Mouse (Mus musculus) limb, embryonic 10.5 days (tissue): ENCODE data around the gene Adamts4. TPM values are rescaled to one million over a fixed set of nuclear protein-coding genes. Genes with fewer than 3 reads are reported as not detected.
"Not testable (repeated sequence)": the region's sequence is repeated elsewhere in the genome, so short reads cannot be mapped to it uniquely, and the experiment has no call there.

Experiments
- DNase-seq: peaks from one replicate; pipeline ENCODE4 v3.0.0-alpha.2; 2017; ENCODE audit warnings: low spot score
- H3K27ac ChIP-seq: fragments of 300-500 bp; sonication (generic); 2 replicates; pipeline ENCODE4 v1.5.1; 2016; ENCODE audit warnings: mild to moderate bottlenecking
- H3K27me3 ChIP-seq: fragments of 300-500 bp; sonication (generic); 2 replicates; pipeline ENCODE4 v1.6.1; 2016; ENCODE audit warnings: low read depth, mild to moderate bottlenecking; ENCODE audit not compliant: poor library complexity, severe bottlenecking
- H3K36me3 ChIP-seq: fragments of 300-500 bp; sonication (generic); 2 replicates; pipeline ENCODE4 v1.6.1; 2016; ENCODE audit warnings: mild to moderate bottlenecking, moderate library complexity
- H3K4me1 ChIP-seq: fragments of 300-500 bp; sonication (generic); 2 replicates; pipeline ENCODE4 v1.6.1; 2016
- H3K4me3 ChIP-seq: fragments of 300-500 bp; sonication (generic); 2 replicates; pipeline ENCODE4 v1.5.1; 2016; ENCODE audit warnings: mild to moderate bottlenecking, moderate library complexity
- H3K9me3 ChIP-seq: fragments of 300-500 bp; sonication (generic); replicated peaks from 2 replicates; pipeline ENCODE4 v1.6.1; 2016; ENCODE audit warnings: mild to moderate bottlenecking
- WGBS: fragments of 180-500 bp; shearing (Covaris S2); methylation state at CpG from one replicate; pipeline ENCODE4 v1.1.7; 2016; 5-methylcytosine and 5-hydroxymethylcytosine counted together
- polyA plus RNA-seq: library from polyadenylated mRNA; unstranded; fragments of >200 nt; fragmentation: Nextera tagmentation; extraction: Ambion mirVana; gene quantifications from 2 replicates; pipeline ENCODE4 v1.2.1, GENCODE M21; 2016

Gene Adamts4
- polyA plus RNA-seq, 1 experiment from 2014 or later, result 10.5 TPM

GRCm38 (mm10) chr1:171287136-171288081 lies 37.2 kb downstream of the Adamts4 start, which contains the start of gene Usp21:
Gene Usp21 (minus strand): TSS chr1:171287991.
- peaks cover 66% of the 10 kb centered on the region for H3K36me3 ChIP-seq
- 1% methylated on average over 49 of the region's 49 CpGs for WGBS

GRCm38 (mm10) chr1:171288328-171288727 lies 38.1 kb downstream of the Adamts4 start:
- Histone ChIP-seq H3K36me3 (peaks cover 61% of the 10 kb centered on the region), H3K4me3 (peak overlapping the region; percentile 96), H3K27ac (peak overlapping the region; percentile 99), H3K27me3 (no peaks in the 10 kb centered on the region), H3K9me3 (no peaks in the 10 kb centered on the region), H3K4me1 (peaks cover 27% of the 10 kb centered on the region)
- 58% methylated on average over 4 of the region's 4 CpGs for whole genome bisulfite sequencing
- no peak for DNase-seq

More at GRCm38 (mm10) chr1:171287136-171288081, 37.2 kb downstream of the Adamts4 start, which contains the start of gene Usp21:
- Histone ChIP-seq H3K9me3 (no peaks in the 10 kb centered on the region), H3K4me1 (peaks cover 25% of the 10 kb centered on the region), H3K4me3 (peak within 1 kb of the TSS; percentile 96), H3K27ac (peak within 1 kb of the TSS; percentile 99), H3K27me3 (no peaks in the 10 kb centered on the region)
- peak; percentile 94 for DNase-seq

- Histone ChIP-seq H3K27me3 (peaks cover 8% of the 10 kb centered on the region), H3K4me3 (peak overlapping the region; percentile 70), H3K9me3 (no peaks in the 10 kb centered on the region), H3K36me3 (peaks cover 26% of the 10 kb centered on the region), H3K4me1 (peaks cover 9% of the 10 kb centered on the region), H3K27ac (0 out of 2 replicates have a peak overlapping the region, but pooled peaks have one; percentile 97)
- no peak for DNase-seq
- WGBS, result 92% methylated on average over 3 of the region's 3 CpGs
Observed at GRCm38 (mm10) chr1:171293351-171293750, 43.1 kb downstream of the Adamts4 start.

- 33% methylated on average over 5 of the region's 5 CpGs for WGBS
- Histone ChIP-seq H3K4me1 (peaks cover 8% of the 10 kb centered on the region), H3K9me3 (no peaks in the 10 kb centered on the region), H3K36me3 (peaks cover 21% of the 10 kb centered on the region), H3K27ac (peak overlapping the region; percentile 97), H3K4me3 (peak overlapping the region; percentile 70), H3K27me3 (peaks cover 14% of the 10 kb centered on the region)
- DNase-seq, result peak; percentile 30
Observed at GRCm38 (mm10) chr1:171293906-171294297, 43.7 kb downstream of the Adamts4 start.

GRCm38 (mm10) chr1:171294298-171295062 lies 44.3 kb downstream of the Adamts4 start, which contains the start of gene Ufc1:
Gene Ufc1 (minus strand): TSS chr1:171295024.
- no peaks in the 10 kb centered on the region for H3K9me3 ChIP-seq
- H3K36me3 ChIP-seq, result peaks cover 15% of the 10 kb centered on the region
- peaks cover 14% of the 10 kb centered on the region for H3K27me3 ChIP-seq
- peak within 1 kb of the TSS; percentile 97 for H3K27ac ChIP-seq
- peak; percentile 81 for DNase-seq
- H3K4me1 ChIP-seq, result peaks cover 8% of the 10 kb centered on the region
- peak within 1 kb of the TSS; percentile 70 for H3K4me3 ChIP-seq
- WGBS, result under 1% methylated on average over 42 of the region's 42 CpGs

- DNase-seq, result no peak
- H3K36me3 ChIP-seq, result peaks cover 10% of the 10 kb centered on the region
- peak overlapping the region; percentile 97 for H3K27ac ChIP-seq
- peak overlapping the region; percentile 70 for H3K4me3 ChIP-seq
- peaks cover 14% of the 10 kb centered on the region for H3K27me3 ChIP-seq
- WGBS, result 20% methylated on average over 3 of the region's 3 CpGs
- H3K4me1 ChIP-seq, result peaks cover 8% of the 10 kb centered on the region
- no peaks in the 10 kb centered on the region for H3K9me3 ChIP-seq
Observed at GRCm38 (mm10) chr1:171295063-171295402, 44.8 kb downstream of the Adamts4 start.

- Histone ChIP-seq H3K27me3 (peaks cover 14% of the 10 kb centered on the region), H3K4me1 (peaks cover 8% of the 10 kb centered on the region), H3K4me3 (no peak overlapping the region), H3K27ac (no peak overlapping the region), H3K36me3 (no peaks in the 10 kb centered on the region), H3K9me3 (no peaks in the 10 kb centered on the region)
- WGBS, result 67% methylated on average over 3 of the region's 3 CpGs
- DNase-seq, result no peak
Observed at GRCm38 (mm10) chr1:171298226-171298625, 48.0 kb downstream of the Adamts4 start.

GRCm38 (mm10) chr1:171306157-171306556 lies 55.9 kb downstream of the Adamts4 start:
- H3K4me1 ChIP-seq, DNase-seq, H3K4me3 ChIP-seq, H3K27ac ChIP-seq, H3K27me3 ChIP-seq, H3K36me3 ChIP-seq, H3K9me3 ChIP-seq: not testable (repeated sequence)
- WGBS, result 74% methylated on average over 5 of the region's 5 CpGs

- H3K27ac ChIP-seq, result no peak overlapping the region
- no peaks in the 10 kb centered on the region for H3K4me1 ChIP-seq
- H3K27me3 ChIP-seq, result no peaks in the 10 kb centered on the region
- whole genome bisulfite sequencing, result 81% methylated on average over 2 of the region's 2 CpGs
- no peaks in the 10 kb centered on the region for H3K9me3 ChIP-seq
- H3K36me3 ChIP-seq, result no peaks in the 10 kb centered on the region
- DNase-seq, result no peak
- no peak overlapping the region for H3K4me3 ChIP-seq
Observed at GRCm38 (mm10) chr1:171309321-171309720, 59.1 kb downstream of the Adamts4 start.

Other genes starting within 250 kb of the Adamts4 start
- 0.11 TPM in 1 of 2 replicates, not detected in the other for gene Fcgr4, start 231.5 kb upstream of the Adamts4 start, polyA plus RNA-seq
- 3.0 and 3.3 TPM in 2 replicates for gene Fcgr3, start 185.5 kb upstream of the Adamts4 start, polyA plus RNA-seq
- gene Cfap126, start 136.5 kb upstream of the Adamts4 start, polyA plus RNA-seq, result 1.0 and 1.1 TPM in 2 replicates
- 250 and 257 TPM in 2 replicates for gene Sdhc, start 99.8 kb upstream of the Adamts4 start, polyA plus RNA-seq
- gene Mpz, start 99.7 kb upstream of the Adamts4 start, polyA plus RNA-seq, result 0.44 TPM in 1 of 2 replicates, not detected in the other
- 1.7 and 1.9 TPM in 2 replicates for gene Pcp4l1, start 54.2 kb upstream of the Adamts4 start, polyA plus RNA-seq
- 0.23 and 0.34 TPM in 2 replicates for gene Nr1i3, start 36.5 kb upstream of the Adamts4 start, polyA plus RNA-seq
- 32.2 and 32.5 TPM in 2 replicates for gene Tomm40l, start 27.9 kb upstream of the Adamts4 start, polyA plus RNA-seq
- 1.9 and 2.6 TPM in 2 replicates for gene Apoa2, start 25.4 kb upstream of the Adamts4 start, polyA plus RNA-seq
- gene Fcer1g, start 16.1 kb upstream of the Adamts4 start, polyA plus RNA-seq, result 6.4 and 10.7 TPM in 2 replicates
- 308 and 312 TPM in 2 replicates for gene Ndufs2, start 967 bp downstream of the Adamts4 start, polyA plus RNA-seq
- 69.0 and 75.1 TPM in 2 replicates for gene B4galt3, start 19.9 kb downstream of the Adamts4 start, polyA plus RNA-seq
- 48.4 and 62.3 TPM in 2 replicates for gene Ppox, start 30.8 kb downstream of the Adamts4 start, polyA plus RNA-seq
- 107 and 125 TPM in 2 replicates for gene Usp21, start 37.6 kb downstream of the Adamts4 start, polyA plus RNA-seq
- 99.6 and 101 TPM in 2 replicates for gene Ufc1, start 44.6 kb downstream of the Adamts4 start, polyA plus RNA-seq
- gene Dedd, start 78.7 kb downstream of the Adamts4 start, polyA plus RNA-seq, result 44.3 and 50.5 TPM in 2 replicates
- 32.8 and 36.3 TPM in 2 replicates for gene Nit1, start 95.2 kb downstream of the Adamts4 start, polyA plus RNA-seq
- gene Pfdn2, start 95.2 kb downstream of the Adamts4 start, polyA plus RNA-seq, result 149 TPM in 2 replicates
- gene Klhdc9, start 110.4 kb downstream of the Adamts4 start, polyA plus RNA-seq, result 1.6 and 2.4 TPM in 2 replicates
- gene Nectin4, start 119.7 kb downstream of the Adamts4 start, polyA plus RNA-seq, result 3.4 and 4.8 TPM in 2 replicates
- gene Arhgap30, start 138.5 kb downstream of the Adamts4 start, polyA plus RNA-seq, result 0.56 and 0.69 TPM in 2 replicates
- gene Usf1, start 160.9 kb downstream of the Adamts4 start, polyA plus RNA-seq, result 119 and 127 TPM in 2 replicates
- 6.2 and 7.5 TPM in 2 replicates for gene Tstd1, start 168.5 kb downstream of the Adamts4 start, polyA plus RNA-seq
- gene F11r, start 187.1 kb downstream of the Adamts4 start, polyA plus RNA-seq, result 34.7 and 38.2 TPM in 2 replicates